Mouse (Mus musculus): Measurements from ENCODE around the gene Ptpn11. TPM values are rescaled to one million over a fixed set of nuclear protein-coding genes. Genes with fewer than 3 reads are reported as not detected.

The Ptpn11 gene
- polyA plus RNA-seq, 1 experiment from 2014 or later, result 23.5 TPM

GRCm38 (mm10) chr5:121190210-121190835, 874 bp downstream of the Ptpn11 start:
- no peaks in the 10 kb centered on the region for H3K9me3 ChIP-seq (replicated peaks)
- peak; percentile 33 for DNase-seq (ENCODE audit: low spot score)
- H3K27me3 ChIP-seq (ENCODE audit: low read depth, poor library complexity, severe bottlenecking), result no peaks in the 10 kb centered on the region
- H3K4me3 ChIP-seq, result peak overlapping the region; percentile 95
- no peaks in the 10 kb centered on the region for H3K36me3 ChIP-seq
- peak overlapping the region; percentile 97 for H3K27ac ChIP-seq (replicated peaks)
- WGBS, result 36% methylated on average over 21 of the region's 21 CpGs
- H3K4me1 ChIP-seq, result peaks cover 53% of the 10 kb centered on the region

GRCm38 (mm10) chr5:121189182-121189581, 2.0 kb downstream of the Ptpn11 start:
- 85% methylated on average over 9 of the region's 9 CpGs for WGBS
- H3K4me3 ChIP-seq, result no peak overlapping the region; the same call in 1 of the 2 replicates
- DNase-seq (ENCODE audit: low spot score), result no peak
- H3K4me1 ChIP-seq, result peaks cover 65% of the 10 kb centered on the region
- H3K36me3 ChIP-seq, result no peaks in the 10 kb centered on the region
- no peak overlapping the region for H3K27ac ChIP-seq (replicated peaks)
- H3K27me3 ChIP-seq (ENCODE audit: low read depth, poor library complexity, severe bottlenecking), result no peaks in the 10 kb centered on the region
- no peaks in the 10 kb centered on the region for H3K9me3 ChIP-seq (replicated peaks)

DNA sequence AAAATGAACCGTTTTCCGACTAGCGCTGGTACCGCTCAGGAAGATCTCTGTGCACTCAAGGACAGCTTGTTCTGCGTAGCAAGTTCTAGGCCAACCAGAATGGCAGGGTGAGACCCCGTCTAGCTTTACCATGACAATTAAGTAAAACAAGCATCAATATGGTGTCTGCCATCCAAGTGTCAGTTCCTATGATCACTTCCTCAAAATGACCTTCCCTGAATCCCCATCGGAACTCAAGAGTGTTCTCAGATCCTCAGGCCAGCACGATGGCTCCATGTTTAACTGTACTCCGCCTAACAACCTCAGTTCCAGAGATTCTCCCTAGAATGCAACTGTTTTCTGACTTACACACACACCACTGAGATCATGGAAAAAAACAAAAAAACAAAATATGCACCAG, 2.9 kb downstream of the Ptpn11 start:
- Histone ChIP-seq H3K9me3 (replicated peaks) (no peaks in the 10 kb centered on the region), H3K27ac (replicated peaks) (no peak overlapping the region), H3K4me1 (peaks cover 70% of the 10 kb centered on the region), H3K4me3 (no peak overlapping the region), H3K36me3 (no peaks in the 10 kb centered on the region), H3K27me3 (ENCODE audit: low read depth, poor library complexity, severe bottlenecking) (no peaks in the 10 kb centered on the region)
- no peak for DNase-seq (ENCODE audit: low spot score)
- 95% methylated on average over 9 of the region's 9 CpGs for WGBS

DNA sequence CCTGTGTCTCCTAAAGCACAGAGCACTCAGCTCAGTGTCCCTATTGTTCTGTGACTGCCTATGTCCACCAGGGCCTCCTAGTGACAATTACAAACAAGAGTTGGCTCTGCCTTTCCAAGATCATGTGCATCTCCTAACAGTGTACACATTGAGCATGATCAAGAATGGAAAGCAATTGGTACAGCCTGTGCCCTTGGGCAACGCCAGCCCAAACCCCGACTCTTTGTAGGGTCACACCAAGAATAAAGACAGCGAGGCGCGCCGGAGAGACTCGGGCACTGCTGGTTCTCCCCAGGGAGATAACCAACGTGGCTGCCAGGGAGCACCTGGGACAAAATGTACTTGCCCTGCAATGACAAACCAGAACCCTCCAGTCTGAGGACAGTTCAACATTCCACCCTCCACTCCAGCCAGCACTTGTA, 3.6 kb downstream of the Ptpn11 start:
- H3K9me3 ChIP-seq (replicated peaks), result no peaks in the 10 kb centered on the region
- H3K4me1 ChIP-seq, result peaks cover 70% of the 10 kb centered on the region
- peak; percentile 20 for DNase-seq (ENCODE audit: low spot score)
- WGBS, result 88% methylated on average over 8 of the region's 8 CpGs
- no peak overlapping the region; the same call in 1 of the 2 replicates for H3K27ac ChIP-seq (replicated peaks)
- no peaks in the 10 kb centered on the region for H3K36me3 ChIP-seq
- no peaks in the 10 kb centered on the region for H3K27me3 ChIP-seq (ENCODE audit: low read depth, poor library complexity, severe bottlenecking)
- H3K4me3 ChIP-seq, result peak overlapping the region; percentile 24

DNA sequence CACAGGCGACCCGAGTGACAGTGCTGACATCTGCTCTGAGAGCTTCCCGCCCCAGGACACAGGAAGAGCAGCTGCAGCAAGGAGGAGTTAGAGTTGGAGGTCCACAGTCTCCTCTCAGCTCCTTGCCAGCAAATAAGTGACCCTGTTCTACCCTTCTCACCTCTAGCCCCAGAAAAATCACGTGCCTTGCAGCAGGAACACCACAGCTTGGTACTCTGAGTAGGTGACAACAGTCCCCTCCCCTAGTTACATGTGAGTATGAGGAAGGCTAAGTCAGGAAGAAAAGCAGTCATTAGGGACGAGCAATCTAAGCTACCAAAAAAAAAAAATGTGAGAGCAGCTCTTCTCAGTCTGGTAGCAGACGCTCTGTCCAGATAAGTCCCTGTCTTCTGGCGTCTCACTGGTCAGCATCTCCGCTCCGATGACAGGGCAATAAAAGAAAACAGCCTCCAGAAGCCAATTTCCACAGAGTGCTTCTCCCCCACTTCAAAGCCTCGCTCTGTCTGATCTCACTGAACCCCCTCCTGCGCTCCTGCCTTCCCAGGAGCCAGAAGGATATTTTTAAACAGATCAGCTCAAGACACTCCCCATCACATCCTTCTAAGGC, 6.1 kb downstream of the Ptpn11 start:
- H3K27me3 ChIP-seq (ENCODE audit: low read depth, poor library complexity, severe bottlenecking), result no peaks in the 10 kb centered on the region
- DNase-seq (ENCODE audit: low spot score), result peak; percentile 15
- H3K36me3 ChIP-seq, result no peaks in the 10 kb centered on the region
- no peak overlapping the region for H3K4me3 ChIP-seq
- peak overlapping the region; percentile 2 for H3K27ac ChIP-seq (replicated peaks)
- no peaks in the 10 kb centered on the region for H3K9me3 ChIP-seq (replicated peaks)
- H3K4me1 ChIP-seq, result peaks cover 67% of the 10 kb centered on the region
- WGBS, result 59% methylated on average over 11 of the region's 11 CpGs

DNA sequence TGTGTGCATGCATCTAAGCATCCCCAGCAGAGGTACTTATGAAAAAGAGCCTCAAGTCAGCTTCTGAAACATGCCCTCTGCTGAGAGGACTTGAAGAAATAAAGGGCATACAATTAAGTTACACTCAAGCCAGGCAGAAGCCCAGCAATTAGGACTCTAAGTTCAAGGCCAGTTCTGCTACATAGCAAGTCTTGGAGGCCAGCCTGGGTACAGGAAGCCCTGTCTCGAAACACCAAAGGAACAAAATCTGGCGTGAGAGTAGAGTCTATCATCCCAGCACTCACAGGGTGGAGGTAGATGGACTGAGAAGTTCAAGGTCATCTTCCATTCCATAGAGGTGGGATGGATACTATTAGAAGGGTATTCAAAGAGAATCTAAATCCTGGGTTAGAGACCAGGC, 6.8 kb downstream of the Ptpn11 start:
- H3K4me1 ChIP-seq, result peaks cover 69% of the 10 kb centered on the region
- 85% methylated on average over 2 of the region's 2 CpGs for WGBS
- no peaks in the 10 kb centered on the region for H3K9me3 ChIP-seq (replicated peaks)
- no peaks in the 10 kb centered on the region for H3K36me3 ChIP-seq
- no peaks in the 10 kb centered on the region for H3K27me3 ChIP-seq (ENCODE audit: low read depth, poor library complexity, severe bottlenecking)
- no peak for DNase-seq (ENCODE audit: low spot score)
- H3K27ac ChIP-seq (replicated peaks), result no peak overlapping the region
- no peak overlapping the region for H3K4me3 ChIP-seq

- no peak overlapping the region for H3K4me3 ChIP-seq
- H3K4me1 ChIP-seq, result peaks cover 66% of the 10 kb centered on the region
- H3K9me3 ChIP-seq (replicated peaks), result no peaks in the 10 kb centered on the region
- no peaks in the 10 kb centered on the region for H3K27me3 ChIP-seq (ENCODE audit: low read depth, poor library complexity, severe bottlenecking)
- 88% methylated on average over 9 of the region's 9 CpGs for WGBS
- DNase-seq (ENCODE audit: low spot score), result no peak
- H3K27ac ChIP-seq (replicated peaks), result no peak overlapping the region
- H3K36me3 ChIP-seq, result no peaks in the 10 kb centered on the region
Observed at GRCm38 (mm10) chr5:121183269-121183668, 7.9 kb downstream of the Ptpn11 start.

- Histone ChIP-seq H3K27ac (replicated peaks) (no peak overlapping the region), H3K4me3 (no peak overlapping the region), H3K36me3 (peaks cover 22% of the 10 kb centered on the region), H3K27me3 (ENCODE audit: low read depth, poor library complexity, severe bottlenecking) (no peaks in the 10 kb centered on the region), H3K4me1 (peaks cover 27% of the 10 kb centered on the region), H3K9me3 (replicated peaks) (no peaks in the 10 kb centered on the region)
- 80% methylated on average over 9 of the region's 9 CpGs for WGBS
- no peak for DNase-seq (ENCODE audit: low spot score)
Observed at GRCm38 (mm10) chr5:121179077-121179857, 11.9 kb downstream of the Ptpn11 start.

DNA sequence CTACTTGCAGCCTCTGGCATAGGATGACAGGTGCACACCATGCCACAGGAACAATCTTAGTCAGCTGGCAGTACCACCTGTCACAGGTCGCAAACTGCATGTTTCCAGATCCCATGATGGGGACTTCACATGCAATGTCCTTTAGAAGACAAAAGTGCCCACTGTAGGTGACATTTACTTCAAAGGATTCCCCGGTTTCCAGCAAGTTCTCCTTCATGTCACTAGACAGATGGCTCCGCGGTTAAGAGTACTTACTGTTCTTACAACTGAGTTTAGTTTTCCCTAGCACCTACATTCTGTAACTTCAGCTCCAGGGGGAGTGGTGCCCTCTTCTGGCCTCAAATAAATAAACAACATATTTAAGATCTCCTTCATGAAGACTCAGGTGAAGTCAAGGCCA, 18.4 kb downstream of the Ptpn11 start:
- H3K27ac ChIP-seq (replicated peaks), result no peak overlapping the region
- peaks cover 65% of the 10 kb centered on the region for H3K36me3 ChIP-seq
- H3K4me3 ChIP-seq, result no peak overlapping the region
- no peak for DNase-seq (ENCODE audit: low spot score)
- H3K9me3 ChIP-seq (replicated peaks), result no peaks in the 10 kb centered on the region
- 95% methylated on average over 4 of the region's 4 CpGs for WGBS
- H3K27me3 ChIP-seq (ENCODE audit: low read depth, poor library complexity, severe bottlenecking), result no peaks in the 10 kb centered on the region
- no peaks in the 10 kb centered on the region for H3K4me1 ChIP-seq

DNA sequence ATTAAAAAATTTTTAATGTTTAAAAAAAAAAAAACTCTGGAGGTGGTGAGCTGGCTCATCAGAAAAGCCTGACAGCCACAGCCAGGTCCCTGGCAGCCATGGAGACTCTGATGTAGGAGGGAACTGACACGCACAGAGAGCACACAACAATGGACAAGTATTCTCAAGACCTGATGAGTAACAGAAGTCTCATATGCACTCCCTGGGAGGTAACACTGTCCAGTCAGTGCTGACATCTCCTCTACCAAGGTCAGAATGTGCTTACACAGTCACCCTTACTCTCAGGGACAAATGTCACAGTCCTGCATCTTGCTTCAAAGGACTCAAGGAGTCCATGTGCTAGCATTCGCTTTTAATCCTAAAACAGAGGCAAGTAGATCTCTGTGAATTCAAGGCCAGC, 21.6 kb downstream of the Ptpn11 start:
- Histone ChIP-seq H3K27ac (replicated peaks) (no peak overlapping the region), H3K4me3 (no peak overlapping the region), H3K4me1 (no peaks in the 10 kb centered on the region), H3K36me3 (peaks cover 79% of the 10 kb centered on the region), H3K9me3 (replicated peaks) (no peaks in the 10 kb centered on the region), H3K27me3 (ENCODE audit: low read depth, poor library complexity, severe bottlenecking) (no peaks in the 10 kb centered on the region)
- 90% methylated on average over 2 of the region's 2 CpGs for WGBS
- no peak for DNase-seq (ENCODE audit: low spot score)

- Histone ChIP-seq H3K9me3 (replicated peaks) (no peaks in the 10 kb centered on the region), H3K4me1 (no peaks in the 10 kb centered on the region), H3K4me3 (no peak overlapping the region), H3K36me3 (peaks cover 96% of the 10 kb centered on the region), H3K27ac (replicated peaks) (no peak overlapping the region), H3K27me3 (ENCODE audit: low read depth, poor library complexity, severe bottlenecking) (no peaks in the 10 kb centered on the region)
- 94% methylated on average over 6 of the region's 6 CpGs for WGBS
- no peak for DNase-seq (ENCODE audit: low spot score)
Observed at GRCm38 (mm10) chr5:121166884-121167283, 24.3 kb downstream of the Ptpn11 start.

DNA sequence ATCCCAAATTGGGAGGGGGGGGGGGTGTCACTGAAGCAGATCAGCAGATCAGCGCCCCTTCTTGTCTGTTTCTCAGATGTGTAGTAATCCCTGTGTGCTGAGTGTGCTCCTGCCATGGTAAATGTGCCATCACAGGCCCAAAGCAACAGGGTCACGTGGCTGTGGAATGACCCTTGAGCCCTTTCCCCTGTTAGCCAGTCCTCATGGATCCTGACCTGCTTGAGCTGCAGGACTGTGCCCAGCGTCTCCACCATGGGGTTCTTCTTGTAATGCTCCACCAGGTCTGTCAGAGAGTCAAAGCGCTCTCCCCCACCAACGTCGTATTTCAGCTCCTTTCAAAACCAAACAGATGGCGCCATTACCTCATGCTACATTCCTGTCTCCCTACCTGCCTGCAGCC, 28.3 kb downstream of the Ptpn11 start:
- Histone ChIP-seq H3K27ac (replicated peaks) (no peak overlapping the region), H3K36me3 (peaks cover 100% of the 10 kb centered on the region), H3K27me3 (ENCODE audit: low read depth, poor library complexity, severe bottlenecking) (no peaks in the 10 kb centered on the region), H3K9me3 (replicated peaks) (no peaks in the 10 kb centered on the region), H3K4me3 (no peak overlapping the region), H3K4me1 (no peaks in the 10 kb centered on the region)
- WGBS, result 93% methylated on average over 7 of the region's 7 CpGs
- no peak for DNase-seq (ENCODE audit: low spot score)

GRCm38 (mm10) chr5:121162285-121162684, 28.9 kb downstream of the Ptpn11 start:
- DNase-seq (ENCODE audit: low spot score), result no peak
- H3K36me3 ChIP-seq, result peaks cover 100% of the 10 kb centered on the region
- WGBS, result 85% methylated on average over 5 of the region's 5 CpGs

More at GRCm38 (mm10) chr5:121162285-121162684, 28.9 kb downstream of the Ptpn11 start:
- H3K27ac ChIP-seq (replicated peaks), result no peak overlapping the region
- H3K27me3 ChIP-seq (ENCODE audit: low read depth, poor library complexity, severe bottlenecking), result no peaks in the 10 kb centered on the region
- no peaks in the 10 kb centered on the region for H3K4me1 ChIP-seq
- H3K4me3 ChIP-seq, result no peak overlapping the region
- H3K9me3 ChIP-seq (replicated peaks), result no peaks in the 10 kb centered on the region
